Mouse (Mus musculus): ENCODE data around the gene Tnfrsf9. TPM values are rescaled to one million over a fixed set of nuclear protein-coding genes. Genes with fewer than 3 reads are reported as not detected.
"Not testable (repeated sequence)": the region's sequence is repeated elsewhere in the genome, so short reads cannot be mapped to it uniquely, and the experiment has no call there.

Tnfrsf9 gene
- total RNA-seq, 1 experiment from 2014 or later = 0.15 TPM

DNA sequence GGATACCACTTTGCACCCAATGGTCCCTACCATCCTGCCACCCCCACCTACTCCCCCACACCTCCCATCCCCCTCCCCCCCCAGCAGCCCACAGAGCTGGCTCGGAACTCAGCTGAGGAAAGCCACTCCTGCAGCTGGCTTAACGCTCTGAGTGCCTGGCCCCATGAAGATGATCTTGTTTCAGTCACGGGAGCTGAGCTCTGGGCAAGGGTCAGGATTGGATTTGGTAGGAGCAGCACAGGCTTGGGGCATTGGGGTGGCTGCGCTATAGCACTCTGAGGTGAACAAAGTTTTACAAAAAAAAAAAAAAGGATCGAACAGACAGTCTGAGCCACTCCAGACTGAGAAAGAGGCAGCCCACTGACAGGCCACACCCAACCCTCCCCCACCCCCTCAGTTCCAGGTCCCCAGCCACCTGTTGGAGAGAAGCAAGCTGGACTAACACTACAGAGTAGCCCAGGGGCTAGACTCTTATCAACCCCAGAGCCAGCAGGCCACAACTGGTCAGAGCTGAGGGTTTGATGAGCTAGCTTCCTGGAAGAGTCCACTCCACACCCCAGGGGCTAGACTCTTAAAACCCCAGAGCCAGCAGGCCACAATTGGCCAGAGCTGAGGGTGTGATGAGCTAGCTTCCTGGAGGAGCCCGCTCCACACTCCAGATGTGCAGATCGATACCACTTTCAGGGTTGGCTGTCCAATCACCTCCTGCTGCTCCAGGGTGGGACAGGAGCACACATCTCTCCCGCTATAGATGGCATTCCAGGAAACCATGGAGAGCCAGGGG is 19.5 kb upstream of the Tnfrsf9 start:
- no peak for DNase-seq

DNA sequence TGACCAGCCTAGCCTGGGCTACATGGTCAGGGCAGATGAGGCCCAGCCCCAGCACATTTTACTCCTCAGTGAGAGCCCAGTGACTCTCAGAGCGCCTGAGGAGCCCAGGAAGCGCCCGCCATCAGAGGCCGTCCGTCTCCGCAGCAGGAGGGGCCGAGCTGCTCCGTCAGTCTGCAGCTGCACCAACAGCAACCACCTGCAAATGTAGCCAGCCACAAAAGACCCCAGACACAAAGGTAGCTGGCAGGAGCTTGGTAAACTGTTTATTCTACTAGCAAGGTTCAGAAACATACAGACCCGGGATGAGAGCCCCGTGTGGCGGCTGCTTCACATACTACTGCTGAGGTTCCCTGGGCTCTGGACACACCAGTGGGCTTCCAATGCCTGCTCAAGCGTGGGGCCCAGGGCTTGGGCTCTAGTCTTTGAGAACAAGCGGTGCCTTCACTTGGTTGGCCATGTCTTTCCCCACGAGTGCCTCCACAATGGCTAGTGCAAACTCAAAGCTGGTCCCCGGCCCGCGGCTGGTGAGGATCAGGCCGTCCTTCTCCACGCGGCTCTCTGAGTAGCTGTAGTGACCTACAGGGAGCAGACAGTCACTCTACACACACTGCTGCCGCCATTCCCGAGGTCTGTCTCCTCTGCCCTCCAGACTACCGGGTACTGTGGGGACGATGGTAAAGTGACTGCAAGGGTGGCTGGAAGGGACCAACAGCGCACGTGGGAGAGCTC is 17.3 kb upstream of the Tnfrsf9 start:
- DNase-seq = no peak

DNA sequence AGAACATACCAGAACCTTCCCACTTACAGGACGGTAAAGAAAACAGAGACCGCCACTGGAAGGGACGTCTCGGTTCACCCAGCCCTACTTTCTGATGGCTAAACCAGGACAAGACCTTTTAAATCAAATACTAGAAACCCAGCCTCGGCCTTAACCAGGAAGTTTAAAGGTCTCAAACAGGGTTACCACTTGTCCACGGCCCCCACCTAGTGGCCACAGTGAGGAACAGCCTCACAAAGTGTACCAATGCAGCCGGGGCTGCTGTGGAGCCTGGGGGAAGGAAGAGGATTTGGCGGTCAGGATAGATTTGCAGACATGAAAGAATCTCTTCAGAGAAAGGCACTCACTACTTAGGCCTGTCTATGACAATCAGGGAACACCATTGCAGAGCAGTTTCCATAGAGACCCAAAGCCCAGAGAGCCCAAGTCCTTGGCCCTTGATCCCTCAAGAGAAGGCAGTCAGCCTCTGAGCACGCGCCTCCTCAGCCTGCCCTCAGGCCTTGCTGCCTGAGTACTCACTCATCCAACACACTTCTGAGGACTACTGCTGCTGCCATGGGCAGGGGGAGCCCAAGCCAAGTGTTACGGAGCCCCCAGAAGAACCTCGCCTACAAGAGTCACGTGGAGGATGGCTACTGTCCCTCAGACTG is 15.5 kb upstream of the Tnfrsf9 start:
- DNase-seq = peak; percentile 91

DNA sequence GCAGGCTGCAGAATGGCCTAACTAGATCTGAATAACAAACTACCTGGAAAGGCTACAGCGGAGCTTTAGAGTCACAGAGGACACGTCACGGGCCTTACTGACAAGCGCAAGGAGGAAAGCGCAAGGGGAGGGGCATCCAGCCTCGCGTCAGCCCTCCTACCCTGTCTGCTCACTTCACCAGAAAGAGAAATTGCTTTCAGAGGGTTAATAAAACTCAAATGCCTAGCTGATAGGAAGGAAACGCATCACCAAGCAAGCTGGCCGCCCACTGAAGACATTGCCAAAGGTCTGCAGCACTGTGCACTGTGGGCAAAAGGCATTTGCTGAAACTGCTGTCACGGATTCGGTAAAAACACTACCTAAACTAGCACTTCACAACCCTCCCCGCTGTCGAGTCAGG is 13.9 kb upstream of the Tnfrsf9 start:
- no peak for DNase-seq

DNA sequence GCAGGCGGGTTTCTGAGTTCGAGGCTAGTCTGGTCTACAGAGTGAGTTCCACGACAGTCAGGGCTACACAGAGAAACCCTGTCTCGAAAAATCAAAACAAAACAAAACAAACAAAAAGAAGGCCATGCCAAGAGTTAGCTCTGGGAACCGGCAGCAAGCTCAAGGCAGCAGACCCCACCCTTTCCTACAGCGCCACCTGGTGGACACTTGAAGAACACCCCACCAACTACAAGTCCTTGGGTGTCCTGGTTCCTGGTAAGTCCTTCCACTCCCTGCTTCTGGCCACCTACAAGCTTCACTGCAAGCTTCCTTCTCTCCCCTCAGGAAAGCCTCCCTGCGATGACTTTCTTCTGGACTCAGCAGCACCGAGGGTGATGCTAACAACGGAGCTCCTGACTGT is 12.7 kb upstream of the Tnfrsf9 start:
- DNase-seq = peak; percentile 92

DNA sequence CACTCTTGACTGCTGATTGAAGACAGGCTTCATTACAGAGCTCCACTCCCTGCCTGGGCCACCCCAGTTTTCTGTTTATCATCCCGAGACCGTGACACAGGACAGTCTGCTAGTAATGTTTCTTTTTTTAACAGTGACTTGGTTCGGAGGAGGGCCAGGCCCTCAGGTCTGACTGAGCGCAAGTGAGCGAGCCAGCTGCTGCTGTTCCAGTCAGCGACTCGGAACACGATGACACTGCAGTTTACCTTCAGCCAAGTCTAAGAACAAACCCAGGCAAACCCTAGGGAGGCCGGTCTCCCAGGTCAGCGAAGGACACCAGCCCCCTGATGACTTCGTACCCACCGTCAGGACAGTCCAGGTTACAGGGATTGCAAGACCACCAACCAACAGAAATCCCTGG is 12.3 kb upstream of the Tnfrsf9 start:
- no peak for DNase-seq

DNA sequence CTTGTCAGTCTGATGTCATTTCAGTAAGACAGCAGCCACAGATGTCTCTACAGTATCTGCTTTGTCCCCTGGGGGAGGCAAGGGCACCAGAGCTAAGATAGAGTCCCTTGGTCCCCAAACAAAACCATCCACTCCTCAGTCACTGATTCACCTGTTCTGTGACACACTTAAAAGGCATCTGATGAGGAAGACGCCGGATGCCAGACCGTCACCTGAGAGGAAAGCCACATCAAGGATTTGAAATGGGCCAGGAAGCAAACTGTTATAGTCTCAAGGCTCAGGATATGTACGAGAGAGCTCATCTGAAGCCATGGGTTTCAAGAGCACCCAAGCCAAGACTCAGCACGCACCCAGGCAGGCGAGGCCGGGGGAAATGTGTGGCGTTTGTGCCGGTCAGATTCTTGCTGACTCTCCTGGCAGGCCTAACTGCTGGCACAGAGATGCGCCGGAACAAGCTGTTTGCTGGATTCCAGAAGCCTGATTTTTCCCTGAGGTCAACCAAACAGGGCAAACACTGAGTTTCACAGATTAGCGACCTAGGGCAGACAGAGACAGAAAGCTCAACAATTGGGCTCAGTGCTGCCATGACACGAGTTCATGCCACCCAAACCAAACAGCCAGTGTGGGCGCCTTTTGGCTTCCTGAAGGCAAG is 11.1 kb upstream of the Tnfrsf9 start:
- DNase-seq = no peak

DNA sequence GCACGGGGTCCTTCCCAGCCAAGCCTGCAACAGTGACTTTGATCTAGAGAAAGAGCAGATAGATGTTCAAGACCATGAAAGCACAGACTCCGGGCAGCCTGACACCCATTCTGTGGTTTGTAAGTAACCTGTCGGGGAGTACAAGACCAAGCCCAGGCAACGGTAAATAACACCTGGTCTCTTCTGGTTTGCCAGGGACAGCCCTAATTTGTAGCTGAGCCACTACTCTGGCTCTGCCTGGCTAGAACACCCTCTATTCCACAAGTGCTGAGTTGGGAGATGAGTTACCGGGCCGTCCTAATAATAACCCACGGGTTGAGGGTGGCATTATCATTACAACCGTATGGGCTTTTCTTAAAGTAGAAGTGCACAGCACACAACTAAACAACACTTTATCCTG is 7.3 kb upstream of the Tnfrsf9 start:
- DNase-seq = no peak

DNA sequence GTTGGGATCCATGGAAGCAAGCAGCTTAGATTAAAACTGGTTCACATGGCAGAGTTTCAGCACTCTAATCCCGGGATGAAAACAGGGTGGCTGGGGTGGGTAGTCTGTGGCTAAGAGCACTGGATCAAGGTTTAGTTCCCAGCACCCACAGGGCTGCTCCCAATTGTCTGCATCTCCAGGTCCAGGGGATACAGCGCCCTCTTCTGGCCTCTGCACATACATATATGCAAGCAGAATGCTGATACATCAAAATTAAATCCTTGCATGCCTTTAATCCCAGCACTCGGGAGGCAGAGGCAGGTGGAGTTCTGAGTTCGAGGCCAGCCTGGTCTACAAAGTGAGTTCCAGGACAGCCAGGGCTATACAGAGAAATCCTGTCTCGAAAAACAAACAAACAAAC is 5.8 kb upstream of the Tnfrsf9 start:
- not testable (repeated sequence) for DNase-seq

DNA sequence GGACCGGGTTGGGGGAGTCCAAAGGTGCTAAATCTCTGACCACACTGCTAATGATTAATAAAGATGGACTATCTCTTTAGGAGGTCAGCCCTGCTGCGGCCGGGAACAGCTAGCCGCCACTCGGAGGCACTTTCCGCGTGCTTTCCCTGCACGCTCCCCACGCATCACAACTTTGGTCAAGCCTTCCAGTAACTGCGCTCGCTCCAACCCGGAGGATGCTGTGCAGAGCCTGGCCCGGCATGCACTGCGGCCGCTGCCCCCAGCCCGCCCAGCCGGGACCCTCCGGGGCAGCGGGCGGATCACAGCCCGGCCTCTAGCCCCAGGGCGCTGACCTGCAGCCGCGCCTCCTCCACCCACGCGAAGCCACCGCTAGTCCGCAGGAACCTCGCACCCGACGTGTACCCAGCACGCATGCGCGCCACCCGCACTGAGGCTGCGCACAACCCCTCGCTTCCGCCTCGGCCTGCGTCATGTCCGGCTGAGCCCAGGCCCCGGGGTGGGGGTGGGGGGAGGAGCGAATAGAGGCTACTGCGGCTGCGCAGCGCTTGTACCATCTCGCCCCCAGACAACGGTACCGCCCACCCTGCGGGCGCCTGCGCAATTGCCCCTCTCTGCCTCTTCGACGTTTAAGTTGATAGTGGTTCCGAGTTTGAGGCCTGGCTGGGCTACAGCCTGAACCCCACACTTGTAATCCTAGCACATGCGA is 4.8 kb upstream of the Tnfrsf9 start:
- peak; percentile 100 for DNase-seq

DNA sequence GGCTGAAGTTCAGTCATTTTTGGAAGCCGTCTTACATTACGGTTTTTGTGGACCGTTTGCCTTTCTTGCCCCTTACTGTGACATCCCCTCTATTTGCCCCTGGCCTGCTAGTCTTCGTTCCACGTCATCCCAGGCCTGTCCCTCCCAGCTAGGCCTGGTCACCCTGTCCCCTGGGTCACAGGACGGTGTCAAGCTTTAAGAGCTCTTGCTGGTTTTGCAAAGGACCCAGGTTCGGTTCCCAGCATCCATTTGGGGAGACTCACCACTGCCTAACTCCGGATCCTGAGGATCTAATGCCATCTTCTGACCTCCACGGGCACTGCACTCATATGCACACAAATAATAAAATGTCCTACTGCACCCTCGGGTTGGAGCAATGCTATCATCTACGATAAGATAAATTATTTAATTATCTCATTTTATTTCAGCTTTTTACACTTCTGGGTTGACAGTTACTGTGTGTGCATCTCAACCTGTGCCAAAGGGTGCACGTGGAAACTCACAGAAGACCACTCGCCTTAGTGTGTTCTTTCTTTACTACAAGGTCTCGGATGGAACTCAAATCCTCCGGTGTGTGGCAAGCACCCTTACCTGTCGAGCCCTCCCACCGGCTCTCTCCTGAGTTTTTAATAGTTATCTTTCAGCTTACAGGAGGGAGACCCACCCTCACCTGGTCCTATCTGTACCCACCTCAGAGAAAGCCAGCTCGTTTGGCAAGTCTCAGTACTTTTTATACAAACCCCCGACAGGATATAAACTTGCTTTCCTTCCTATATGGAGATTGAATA is 4.0 kb upstream of the Tnfrsf9 start:
- DNase-seq = no peak

DNA sequence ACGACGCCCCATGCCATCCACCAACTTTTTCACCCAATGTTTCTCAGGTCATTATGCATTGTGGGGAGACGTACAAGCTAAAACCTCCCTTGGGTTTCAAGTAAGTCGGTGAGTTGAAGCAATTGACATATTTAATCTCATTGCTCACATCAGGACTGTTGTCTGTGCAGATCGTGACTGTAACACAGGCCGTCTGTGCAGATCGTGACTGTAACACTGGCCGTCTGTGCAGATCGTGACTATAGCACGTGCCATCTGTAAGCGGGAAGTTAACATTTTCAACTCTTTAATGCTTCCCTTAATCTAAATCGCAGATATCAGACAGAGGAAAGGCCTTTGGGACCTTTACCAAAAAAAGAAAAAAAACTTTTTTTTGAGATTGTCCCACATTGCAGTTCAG is 619 bp upstream of the Tnfrsf9 start:
- DNase-seq = no peak

DNA sequence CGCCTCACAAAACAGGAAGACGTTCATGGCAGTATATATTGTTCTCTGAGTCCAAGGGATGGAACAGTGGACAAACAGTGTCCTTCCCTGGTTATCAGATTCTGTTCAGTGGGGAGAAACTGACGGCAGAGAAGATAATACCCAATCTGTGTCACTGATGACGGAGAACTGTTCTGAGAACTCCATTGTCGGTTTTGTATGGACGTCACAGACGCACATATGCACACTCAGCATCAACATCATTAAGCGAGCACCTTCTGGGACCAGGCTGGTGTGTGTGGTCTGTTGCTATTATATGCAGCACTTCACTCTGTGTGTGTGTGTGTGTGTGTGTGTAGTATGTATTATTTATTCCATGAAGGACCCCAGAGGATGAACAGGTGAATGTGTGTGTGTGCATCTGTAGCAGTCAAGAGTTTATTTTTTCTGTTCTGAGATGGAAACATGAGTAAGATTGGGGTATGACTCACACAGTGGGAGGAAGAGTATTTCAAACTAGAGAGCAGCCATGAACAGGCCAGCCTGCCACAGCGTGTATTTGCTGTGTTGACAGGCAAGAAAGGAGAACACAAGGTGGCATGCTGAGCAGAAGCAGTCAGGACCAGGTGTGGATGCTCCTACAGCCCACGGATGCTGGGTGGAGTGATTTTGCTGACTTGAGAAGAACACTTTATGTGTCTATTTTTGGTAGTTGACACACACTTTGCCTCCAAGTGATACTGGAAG is 982 bp downstream of the Tnfrsf9 start:
- DNase-seq = no peak

DNA sequence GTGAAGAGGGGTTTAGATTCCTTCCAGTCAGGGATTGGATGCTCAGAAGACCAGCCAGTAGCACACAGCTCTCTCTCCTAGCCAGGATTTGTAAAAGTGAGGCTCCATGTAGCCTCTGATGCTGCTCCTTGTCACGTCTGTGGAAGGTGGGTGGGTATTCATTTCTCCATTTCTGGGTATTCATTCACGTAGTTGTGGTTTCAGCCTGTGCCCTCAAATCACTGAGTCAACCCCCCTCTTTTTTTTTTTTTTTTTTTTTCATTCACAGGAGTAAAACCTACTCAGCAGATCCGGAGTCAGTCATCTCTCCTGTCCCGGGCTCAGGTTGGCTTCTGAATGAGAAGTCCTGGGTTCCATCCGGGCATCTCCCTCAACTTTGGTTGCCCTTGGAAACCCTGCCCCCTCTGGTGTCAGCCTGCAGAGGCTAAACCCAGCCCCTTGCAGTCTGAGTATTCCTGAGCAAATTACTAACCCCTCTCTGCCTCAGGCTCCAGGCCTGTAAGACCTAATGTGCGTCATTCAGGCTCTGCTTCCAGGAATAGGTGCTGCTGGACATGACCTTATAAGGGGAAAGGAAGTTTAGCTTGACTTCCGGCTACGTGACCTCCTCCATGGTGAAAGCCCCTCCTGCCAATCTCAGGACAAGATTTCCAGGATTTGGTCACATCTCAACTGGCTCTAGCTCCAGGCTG is 3.1 kb downstream of the Tnfrsf9 start:
- no peak for DNase-seq

DNA sequence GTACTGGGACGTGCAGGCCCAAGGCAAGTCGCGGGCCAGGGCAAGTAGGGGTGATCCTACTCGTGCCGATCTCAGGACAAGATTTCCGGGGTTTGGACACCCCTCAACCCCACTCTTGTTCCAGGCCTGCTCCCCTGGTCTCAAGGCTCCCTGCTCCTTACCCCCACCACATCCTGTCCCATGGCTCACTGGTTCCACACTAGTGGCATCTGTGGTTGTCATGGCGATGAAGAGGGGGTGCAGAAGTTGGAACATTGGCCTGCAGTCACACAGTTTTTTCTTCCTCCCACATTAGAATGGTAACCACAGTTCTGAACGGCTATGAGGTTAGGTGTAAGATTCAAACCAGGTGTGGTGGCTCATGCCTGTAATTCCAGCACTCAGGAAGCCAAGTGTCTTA is 6.8 kb downstream of the Tnfrsf9 start:
- DNase-seq = no peak

DNA sequence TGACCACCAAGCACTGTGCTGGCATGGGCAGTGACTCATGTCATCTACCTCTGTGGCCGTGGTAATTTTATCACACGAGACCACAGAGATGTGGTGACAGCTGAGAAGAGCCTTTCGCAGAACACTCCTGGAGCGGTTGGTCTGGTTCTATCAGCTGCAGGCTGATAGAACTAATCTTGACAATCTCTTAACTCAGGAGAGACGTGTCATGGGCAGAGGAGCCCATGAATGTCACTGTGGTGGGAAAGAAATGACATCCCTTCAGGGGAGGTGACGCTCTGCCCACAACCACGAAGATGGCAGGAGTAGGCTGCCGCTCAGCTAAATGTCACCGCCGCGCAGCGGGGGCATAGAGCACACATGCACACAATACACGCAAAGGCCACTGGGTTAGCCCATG is 9.9 kb downstream of the Tnfrsf9 start:
- DNase-seq = no peak

DNA sequence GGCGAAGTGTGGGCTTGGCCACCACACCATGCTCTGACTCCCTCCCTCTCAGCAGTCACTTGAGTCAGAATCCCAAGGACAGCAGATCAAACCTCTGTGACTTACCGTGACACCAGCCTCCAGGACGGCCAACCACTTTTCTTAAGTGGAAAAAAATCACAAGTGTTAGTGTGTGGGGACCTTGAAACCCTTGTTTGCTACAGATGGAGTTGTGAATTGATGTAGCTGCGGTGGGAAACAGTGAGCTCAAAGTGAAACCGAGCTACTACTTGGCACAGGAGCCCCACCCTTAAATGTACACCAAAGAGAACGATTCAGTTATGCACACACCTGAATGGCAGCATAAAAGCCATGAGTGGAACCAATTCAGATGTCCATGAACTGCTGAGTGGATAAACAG is 10.6 kb downstream of the Tnfrsf9 start:
- no peak for DNase-seq

DNA sequence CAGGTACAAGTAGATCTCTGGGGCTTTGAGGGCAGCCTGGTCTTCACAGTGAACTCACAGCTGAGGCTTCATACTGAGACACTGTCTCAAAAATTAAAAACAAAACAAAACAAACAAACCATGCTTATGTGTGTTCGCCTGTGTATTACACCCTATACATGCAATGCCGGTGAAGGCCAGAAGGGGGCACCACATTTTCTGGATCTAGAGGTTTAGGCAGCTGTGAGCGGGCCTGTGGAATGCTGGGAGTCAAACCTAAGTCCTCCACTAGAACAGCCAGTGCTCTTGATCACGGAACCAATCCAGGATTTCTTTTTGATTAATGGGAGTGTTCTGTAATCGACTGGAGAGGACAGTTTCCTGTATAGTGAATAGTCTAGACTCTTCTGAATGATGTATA is 11.6 kb downstream of the Tnfrsf9 start:
- DNase-seq = no peak

DNA sequence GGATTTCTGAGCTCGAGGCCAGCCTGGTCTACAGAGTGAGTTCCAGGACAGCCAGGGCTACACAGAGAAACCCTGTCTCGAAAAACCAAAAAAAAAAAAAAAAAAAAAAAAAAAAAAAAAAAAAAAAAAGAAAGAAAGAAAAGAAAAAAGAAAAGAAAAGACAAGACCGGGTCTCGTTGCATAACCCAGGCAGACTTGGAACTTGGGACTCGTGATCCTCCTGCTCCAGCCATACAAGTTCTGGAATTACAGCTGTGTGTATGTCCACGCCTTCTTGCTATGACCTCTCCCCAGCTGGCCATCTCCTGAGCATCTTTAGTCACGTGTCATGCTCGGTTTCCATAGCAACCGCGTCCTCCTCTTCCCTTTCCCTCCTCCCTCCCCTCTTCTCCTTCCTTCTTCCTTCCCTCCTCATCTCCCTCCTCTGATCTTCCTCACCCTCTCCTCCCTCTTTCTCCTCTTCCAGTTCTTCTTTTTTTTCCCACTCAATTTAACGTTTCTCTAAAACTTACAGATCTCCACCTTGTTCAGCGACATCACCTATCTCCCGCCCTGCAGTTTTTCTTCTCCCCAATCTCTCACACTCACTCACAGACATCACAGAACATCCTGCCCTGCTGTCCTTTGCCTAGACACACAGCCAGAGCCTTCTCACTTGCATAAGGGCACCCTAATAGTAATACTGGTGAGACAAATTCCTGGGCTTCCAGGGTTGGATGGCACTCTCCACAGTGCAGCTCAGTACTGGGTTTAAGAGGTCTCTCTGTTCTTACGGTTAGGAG is 12.8 kb downstream of the Tnfrsf9 start:
- no peak for DNase-seq

All from adrenal gland, postnatal 14 days (tissue).